Mouse (Mus musculus) effector memory CD4-positive, alpha-beta T cell, adult 7 months (primary cell): ENCODE results near the gene Slc22a14. TPM values are rescaled to one million over a fixed set of nuclear protein-coding genes. Genes with fewer than 3 reads are reported as not detected.

Experiments used
- polyA plus RNA-seq: library from polyadenylated mRNA; unstranded; fragments of 100-300 nt; shearing (Covaris generic); gene quantifications from one replicate; pipeline ENCODE4 v1.2.1, GENCODE M21; 2017

Gene Slc22a14
- polyA plus RNA-seq: not detected

GRCm38 (mm10) chr9:119365284-119365683 lies at the start of gene Slc22a14:
Gene Slc22a14, minus strand, starts transcription at chr9:119365553.

GRCm38 (mm10) chr9:119401801-119402214 lies 36.5 kb upstream of the Slc22a14 start, which contains the start of gene Acvr2b:
Gene Acvr2b, plus strand, starts transcription at chr9:119402118.

GRCm38 (mm10) chr9:119357331-119358057 lies 7.9 kb downstream of the Slc22a14 start, which contains the start of gene Xylb:
Gene Xylb, plus strand, starts transcription at chr9:119357381.

GRCm38 (mm10) chr9:119340909-119341816 lies 24.2 kb downstream of the Slc22a14 start, which contains the start of gene Myd88:
Gene Myd88, minus strand, starts transcription at chr9:119341411.

GRCm38 (mm10) chr9:119339558-119340211 lies 25.7 kb downstream of the Slc22a14 start, which contains the start of gene Acaa1a:
Gene Acaa1a, plus strand, starts transcription at chr9:119339676.

GRCm38 (mm10) chr9:119322289-119323259 lies 42.8 kb downstream of the Slc22a14 start, which contains the start of gene Oxsr1:
Gene Oxsr1, minus strand, starts transcription at chr9:119322427.

GRCm38 (mm10) chr9:119208998-119209397 lies 156.4 kb downstream of the Slc22a14 start, which contains the start of gene Slc22a13:
Gene Slc22a13, minus strand, starts transcription at chr9:119209098.

GRCm38 (mm10) chr9:119158861-119159260 lies 206.5 kb downstream of the Slc22a14 start, which contains the start of gene Gm47289:
Gene Gm47289, plus strand, starts transcription at chr9:119159161.

GRCm38 (mm10) chr9:119156278-119157201 lies 208.8 kb downstream of the Slc22a14 start, which contains the start of gene Acaa1b:
Gene Acaa1b, minus strand, starts transcription at chr9:119157093.

Other genes starting within 250 kb of the Slc22a14 start
- 0.54 TPM for gene Acaa1b, start 208.5 kb downstream of the Slc22a14 start, polyA plus RNA-seq
- gene Gm47289, start 206.4 kb downstream of the Slc22a14 start, polyA plus RNA-seq: not detected
- gene Slc22a13, start 156.5 kb downstream of the Slc22a14 start, polyA plus RNA-seq: 0.63 TPM
- gene Oxsr1, start 43.1 kb downstream of the Slc22a14 start, polyA plus RNA-seq: 37.2 TPM
- 82.9 TPM for gene Acaa1a, start 25.9 kb downstream of the Slc22a14 start, polyA plus RNA-seq
- gene Myd88, start 24.1 kb downstream of the Slc22a14 start, polyA plus RNA-seq: 61.7 TPM
- not detected for gene Xylb, start 8.2 kb downstream of the Slc22a14 start, polyA plus RNA-seq
- gene Acvr2b, start 36.6 kb upstream of the Slc22a14 start, polyA plus RNA-seq: not detected
- 2.7 TPM for gene Exog, start 79.4 kb upstream of the Slc22a14 start, polyA plus RNA-seq
- gene Scn5a, start 213.5 kb upstream of the Slc22a14 start, polyA plus RNA-seq: not detected